Mouse (Mus musculus) left cerebral cortex, postnatal 10 days (tissue): ENCODE measurements around the gene Gm13030. TPM values are rescaled to one million over a fixed set of nuclear protein-coding genes. Genes with fewer than 3 reads are reported as not detected.
"Not testable (repeated sequence)": the region's sequence is repeated elsewhere in the genome, so short reads cannot be mapped to it uniquely, and the experiment has no call there.

Experiments
- DNase-seq, 2 experiments: peaks; one replicate each; pipeline ENCODE4 v3.0.0; 2021 to 2022; ENCODE audit warnings: low spot score in 2 of 2, mixed read lengths in 1 of 2; ENCODE audit errors: extremely low spot score in 1 of 2
- intact Hi-C: fragments of 180-260 bp; cut with DNase I; formaldehyde crosslinking; loops from one replicate; pipeline ENCODE4 v1.15.1; 2025
- total RNA-seq, 2 experiments: library from RNA; stranded (reverse); gene quantifications; 2 replicates each; pipeline ENCODE4 v1.2.3; 2021

Gene Gm13030
- not detected for total RNA-seq

GRCm38 (mm10) chr4:138873864-138874263, at the start of gene Gm13030:
Gm13030 (minus strand) TSS chr4:138873964.
- intact Hi-C loops = no loop called here

GRCm38 (mm10) chr4:138922131-138922459, 48.3 kb upstream of the Gm13030 start:
- intact Hi-C loops = loop anchor here (2.0 kb wide), 1 partner anchor 155 kb away; no protein-coding TSS in a partner anchor
- peak; percentile 94 to 95 for DNase-seq

More at GRCm38 (mm10) chr4:138873864-138874263, at the start of gene Gm13030:
- DNase-seq = no peak

DNA sequence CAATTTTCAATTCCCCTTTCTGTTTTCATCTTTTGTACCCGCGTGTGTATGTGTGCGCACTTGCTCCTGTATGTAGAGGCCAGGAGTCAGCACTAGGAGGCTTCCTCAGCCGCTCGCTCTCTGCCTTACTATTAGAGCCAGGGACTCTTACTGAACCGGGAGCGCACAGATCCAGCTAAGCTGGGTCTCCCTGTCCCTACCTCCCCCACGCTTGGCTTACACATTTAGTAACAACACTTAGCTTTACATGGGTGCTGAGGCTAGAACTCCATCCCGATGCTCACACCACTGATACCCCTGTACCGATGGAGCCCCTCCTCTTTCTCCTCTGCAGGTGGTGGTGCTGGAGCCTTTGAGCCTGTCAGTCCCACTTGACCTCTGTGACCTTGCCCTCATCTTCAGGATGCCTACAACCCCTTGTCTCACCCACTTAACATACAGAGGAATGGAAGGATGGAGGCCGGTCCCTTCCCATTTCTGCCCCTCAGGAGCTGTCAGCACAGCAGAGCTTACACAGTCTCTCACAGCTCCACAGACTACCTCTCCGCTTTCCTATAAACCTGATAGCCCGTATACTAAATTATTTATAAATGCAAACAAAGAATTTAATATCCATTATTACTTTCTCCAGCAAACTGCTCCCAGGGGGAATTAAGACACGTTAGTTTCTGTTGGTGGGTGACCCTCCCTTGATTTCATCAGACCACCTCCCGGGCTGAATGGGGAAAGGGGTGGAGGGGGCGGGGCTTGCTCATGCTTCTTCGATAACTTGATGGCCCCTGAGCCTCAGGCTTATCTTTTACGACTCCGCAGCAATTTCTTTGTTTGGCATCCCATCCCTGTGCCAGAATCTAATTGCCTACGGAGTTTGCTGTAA, 47.7 kb upstream of the Gm13030 start:
- intact Hi-C loops = loop anchor here (2.0 kb wide), 1 partner anchor 155 kb away; no protein-coding TSS in a partner anchor
- no peak for DNase-seq

DNA sequence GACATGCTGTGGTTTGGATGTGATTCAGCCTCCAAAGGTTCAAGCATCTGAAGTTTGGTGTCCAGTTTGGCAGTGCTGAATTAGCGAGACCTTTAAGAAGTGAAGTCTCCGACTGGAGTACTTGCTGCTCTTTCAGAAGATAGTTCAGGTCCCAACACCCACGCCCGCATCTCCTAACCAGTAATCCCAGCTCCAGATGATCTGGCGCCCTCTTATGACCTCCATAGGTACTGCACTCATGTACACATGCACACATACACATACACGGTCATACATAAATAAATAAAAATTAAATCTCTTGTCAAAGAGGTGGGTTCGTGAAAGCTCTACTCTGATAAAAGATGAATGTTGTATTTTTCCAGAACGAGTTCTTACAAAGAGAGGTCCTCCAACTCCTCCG, 43.5 kb upstream of the Gm13030 start:
- intact Hi-C loops = no loop called here
- DNase-seq = no peak

DNA sequence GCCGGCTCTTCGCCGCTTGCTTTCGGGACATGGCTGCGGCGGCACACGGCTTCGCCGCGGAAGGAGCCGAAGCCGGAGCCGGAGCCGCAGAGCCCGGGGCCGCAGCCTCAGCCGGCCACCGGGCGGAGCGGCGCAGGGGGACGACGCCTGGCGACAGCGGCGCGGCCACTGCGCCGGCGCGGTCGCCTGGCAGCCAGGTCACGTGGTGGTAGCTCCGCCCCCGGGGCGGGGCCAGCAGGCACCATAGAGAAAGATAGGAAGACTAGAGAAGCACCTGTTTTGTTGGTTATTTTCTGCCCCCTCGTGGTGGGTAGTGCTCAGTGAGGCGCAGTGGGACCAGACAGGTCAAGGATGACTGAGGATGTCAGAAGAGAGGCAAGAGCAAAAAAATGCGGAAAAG, 40.0 kb upstream of the Gm13030 start, which contains the start of gene Otud3:
Gene Otud3 (minus strand): TSS at position 149 of the 400 bp plus-strand sequence.
- peak; percentile 92 to 95 for DNase-seq
- intact Hi-C loops = no loop called here

DNA sequence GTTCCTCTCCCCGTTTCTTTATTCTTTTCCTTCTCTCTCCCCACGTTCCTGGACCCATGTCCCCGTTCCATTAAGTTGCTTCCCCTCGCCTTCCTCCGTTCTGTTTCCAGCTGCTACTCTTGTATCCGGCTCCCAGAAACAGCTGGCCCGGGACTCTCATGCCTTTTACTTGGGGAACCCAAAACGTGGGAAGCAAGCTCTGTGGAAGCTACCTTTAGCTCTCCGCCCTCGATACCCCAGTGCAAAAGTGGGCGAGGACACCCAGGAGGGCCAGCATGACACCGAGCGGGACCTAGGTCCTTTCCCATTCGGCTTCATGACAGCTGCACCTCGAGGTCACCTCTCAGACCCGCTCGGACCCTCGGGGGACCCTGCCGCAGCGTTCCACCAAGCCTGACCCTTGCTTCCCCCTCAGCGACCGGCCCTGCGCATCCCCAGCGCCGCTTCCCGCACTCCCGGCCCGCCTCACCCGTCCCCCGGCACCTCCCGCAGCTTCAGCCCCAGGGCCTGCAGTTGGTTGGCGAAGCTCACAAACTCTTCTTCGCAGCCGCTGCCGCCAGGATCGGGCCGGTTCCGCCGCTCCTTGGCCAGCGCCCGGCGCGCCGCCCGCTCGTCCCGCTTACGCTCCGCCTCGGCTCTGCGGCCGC, 39.5 kb upstream of the Gm13030 start:
- DNase-seq = peak in 1 of 2 experiments; percentile 66
- intact Hi-C loops = no loop called here

DNA sequence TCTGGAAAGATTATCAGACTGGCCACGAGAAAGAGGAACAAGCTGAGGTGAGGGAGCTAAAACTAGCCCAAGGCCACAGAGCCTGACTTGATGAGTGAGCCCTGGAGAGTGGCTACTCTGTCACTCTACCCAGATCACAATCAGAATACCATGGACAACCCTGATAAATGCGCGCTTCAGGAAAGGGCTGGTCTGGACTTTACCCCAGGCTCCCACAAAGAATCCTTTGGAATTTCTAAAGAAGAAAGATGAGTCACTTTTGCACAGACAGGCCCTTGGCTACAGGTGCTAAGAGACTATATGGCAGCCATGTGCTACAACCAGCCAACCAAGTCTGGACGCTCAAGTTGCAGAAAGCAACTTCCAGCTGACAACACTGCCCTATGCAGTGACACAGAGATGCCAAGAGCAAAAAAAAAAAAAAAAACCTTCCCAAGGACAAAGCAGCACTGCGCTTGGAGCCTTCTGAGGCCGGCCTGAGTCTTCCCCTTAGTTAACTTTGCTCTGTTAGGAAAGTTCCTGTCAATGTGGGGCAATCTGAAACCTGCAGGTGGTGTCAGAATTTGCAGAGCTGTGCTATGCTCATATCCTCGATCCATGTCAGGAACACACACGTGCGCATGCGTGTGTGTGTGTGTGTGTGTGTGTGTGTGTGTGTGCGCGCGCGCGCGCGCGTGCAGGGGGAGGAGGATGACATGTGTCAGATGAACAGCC, 32.0 kb upstream of the Gm13030 start:
- no peak for DNase-seq
- intact Hi-C loops = no loop called here

GRCm38 (mm10) chr4:138899361-138899760, 25.6 kb upstream of the Gm13030 start:
- intact Hi-C loops = no loop called here
- no peak for DNase-seq

GRCm38 (mm10) chr4:138893789-138894188, 20.0 kb upstream of the Gm13030 start:
- DNase-seq, intact Hi-C loops: not testable (repeated sequence)

DNA sequence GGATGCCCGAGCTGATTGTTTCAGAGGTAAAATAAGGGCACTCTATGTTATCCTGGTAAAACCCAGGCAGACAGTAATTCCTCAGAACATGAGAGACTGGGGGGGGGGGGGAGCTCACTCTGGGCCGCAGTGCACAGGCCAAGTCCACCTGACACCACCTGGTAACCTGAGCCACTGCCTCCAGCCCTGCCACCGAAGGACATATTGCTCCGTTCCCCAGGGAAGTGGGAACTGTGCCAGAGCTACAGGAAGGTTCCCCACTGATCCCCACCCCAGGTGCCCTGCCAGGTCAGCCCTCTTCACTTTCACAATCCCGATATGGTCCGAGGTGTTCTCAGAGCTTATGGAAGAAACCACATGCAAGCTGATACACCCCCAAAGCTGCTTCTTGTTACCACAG, 18.9 kb upstream of the Gm13030 start:
- intact Hi-C loops = no loop called here

GRCm38 (mm10) chr4:138889635-138890034, 15.9 kb upstream of the Gm13030 start:
- intact Hi-C loops = no loop called here
- no peak for DNase-seq

More for the DNA sequence above, 18.9 kb upstream of the Gm13030 start:
- DNase-seq = no peak

- intact Hi-C loops = no loop called here
Observed at GRCm38 (mm10) chr4:138889165-138889564, 15.4 kb upstream of the Gm13030 start.

GRCm38 (mm10) chr4:138884261-138884660, 10.5 kb upstream of the Gm13030 start:
- intact Hi-C loops = loop anchor here (1.0 kb wide), 1 partner anchor 18 kb away; no protein-coding TSS in a partner anchor

More at GRCm38 (mm10) chr4:138889165-138889564, 15.4 kb upstream of the Gm13030 start:
- no peak for DNase-seq

DNA sequence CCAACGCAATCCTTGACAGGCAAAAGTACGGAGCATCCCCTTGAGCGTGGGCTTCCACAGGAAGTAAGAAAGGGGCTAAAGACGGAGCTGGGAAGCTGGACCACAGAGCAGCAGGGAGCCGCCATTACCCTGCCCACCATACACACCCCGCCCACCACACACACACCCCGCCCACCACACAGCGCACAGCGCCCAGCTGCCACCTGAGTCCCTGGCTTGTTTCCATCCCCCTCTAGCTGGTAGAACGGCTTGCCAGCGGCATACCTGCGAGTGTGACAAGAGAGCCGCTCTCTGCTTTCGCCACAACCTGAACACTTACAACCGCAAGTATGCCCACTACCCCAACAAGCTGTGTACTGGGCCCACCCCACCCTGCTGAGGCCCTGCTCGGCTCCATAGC, 8.4 kb upstream of the Gm13030 start:
- intact Hi-C loops = no loop called here
- peak in 1 of 2 experiments; percentile 55 for DNase-seq

More at GRCm38 (mm10) chr4:138884261-138884660, 10.5 kb upstream of the Gm13030 start:
- DNase-seq = peak; percentile 86 to 89

DNA sequence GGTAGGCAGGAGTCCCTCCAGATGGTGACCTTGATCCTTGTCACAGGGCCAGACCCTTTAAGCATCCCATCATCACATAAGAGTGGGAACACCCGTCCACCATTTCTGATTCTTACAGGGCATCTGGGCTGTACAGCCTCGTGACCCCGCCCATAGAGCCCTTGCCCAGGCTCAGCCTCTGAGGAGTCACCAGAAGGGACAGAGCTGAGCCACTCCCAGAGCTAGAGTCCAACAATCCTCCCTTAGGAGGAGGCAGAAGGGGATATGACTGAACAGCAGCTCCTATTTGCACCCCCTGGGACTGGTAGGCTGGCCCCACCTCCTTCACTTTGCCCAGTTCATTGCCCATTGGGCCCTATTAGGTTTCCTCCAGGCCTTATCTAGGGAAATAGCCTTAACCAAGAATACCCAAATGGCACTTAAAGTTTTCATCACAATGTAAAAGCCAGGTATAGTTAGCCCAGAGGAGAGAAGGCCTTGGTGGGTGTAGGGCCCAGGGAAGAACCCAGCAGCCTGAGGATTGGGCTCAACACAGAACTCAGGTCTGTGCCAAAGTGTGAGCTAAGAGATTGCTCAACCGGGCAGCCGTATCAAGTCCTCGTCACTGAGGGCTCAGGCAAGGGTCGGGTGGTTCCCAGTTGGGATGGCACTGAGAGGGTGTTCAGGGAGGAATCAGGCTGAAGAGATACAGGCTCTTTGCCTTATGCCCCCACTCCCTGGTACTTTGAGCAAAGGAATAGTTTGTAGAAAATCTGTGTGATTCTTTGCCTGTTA, 7.2 kb upstream of the Gm13030 start:
- no peak for DNase-seq
- intact Hi-C loops = no loop called here

- no peak for DNase-seq
- intact Hi-C loops = no loop called here
Observed at GRCm38 (mm10) chr4:138879808-138880207, 6.0 kb upstream of the Gm13030 start.

- intact Hi-C loops = no loop called here
- no peak for DNase-seq
Observed at GRCm38 (mm10) chr4:138878783-138879182, 5.0 kb upstream of the Gm13030 start.

- no peak for DNase-seq
- intact Hi-C loops = no loop called here
Observed at GRCm38 (mm10) chr4:138877731-138878130, 4.0 kb upstream of the Gm13030 start, which contains the start of gene Pla2g2e. Pla2g2e (plus strand) TSS chr4:138877942.
